Mouse (Mus musculus) lung, postnatal 25 days (tissue): ENCODE results near the gene 2610528A11Rik.
"Not testable (repeated sequence)": the region's sequence is repeated elsewhere in the genome, so short reads cannot be mapped to it uniquely, and the experiment has no call there.

ENCODE experiments used
- DNase-seq: peaks from one replicate; pipeline ENCODE4 v3.0.0; 2022; ENCODE audit warnings: low spot score

Gene 2610528A11Rik

DNA sequence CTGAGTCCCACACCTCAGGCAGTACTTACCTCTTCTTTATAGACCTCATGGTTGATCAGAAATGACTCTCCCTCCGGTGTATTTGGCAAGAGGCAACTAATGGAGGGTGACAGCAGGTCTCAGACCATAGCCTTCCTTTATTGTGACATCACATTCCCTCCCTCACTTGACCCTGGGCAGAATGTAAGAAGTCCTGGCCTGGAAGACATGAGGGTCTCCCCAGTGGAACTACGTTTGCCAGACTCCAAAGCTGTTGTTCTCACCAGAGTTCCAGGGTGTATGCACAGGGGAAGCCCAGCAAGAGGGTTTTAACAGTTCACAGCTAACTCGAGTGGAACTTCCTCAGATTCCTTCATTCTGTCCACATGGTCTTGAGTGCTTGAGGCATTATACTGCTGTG is at the start of gene 2610528A11Rik:
2610528A11Rik (minus strand) TSS at position 101 of the 400 bp plus-strand sequence.
- no peak for DNase-seq

DNA sequence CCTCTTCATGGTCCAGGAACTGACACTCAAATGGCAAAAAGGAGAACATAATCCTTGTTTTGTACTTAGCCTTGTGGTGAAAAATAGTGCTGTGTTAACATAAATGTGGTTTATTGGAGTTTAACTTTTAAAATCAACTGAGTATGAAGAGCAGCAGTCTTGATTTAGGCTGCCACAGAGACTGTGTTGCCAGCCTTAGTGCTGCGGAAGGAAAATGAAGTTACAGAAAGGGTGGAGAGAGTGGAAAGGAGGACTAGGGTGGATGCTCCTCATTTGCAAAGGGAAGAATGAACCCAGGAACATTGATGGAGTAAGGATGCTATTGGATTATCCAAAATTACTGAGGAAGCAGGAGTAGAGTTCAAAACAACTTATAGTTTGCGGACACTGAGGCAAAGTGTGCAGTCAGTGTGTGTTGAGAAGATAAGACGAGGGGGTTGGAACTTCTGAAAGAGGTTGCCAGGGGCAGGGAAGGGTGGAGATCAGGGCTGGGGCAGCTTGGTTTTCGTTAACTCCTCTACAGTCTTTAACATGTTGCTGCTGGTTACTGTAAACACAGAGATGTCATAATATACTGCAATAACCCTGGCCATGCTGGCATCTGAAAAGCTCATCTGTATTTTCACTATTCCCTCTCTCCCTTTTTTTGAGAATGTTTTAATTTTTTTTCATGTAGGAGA is 49.6 kb upstream of the 2610528A11Rik start:
- no peak for DNase-seq

DNA sequence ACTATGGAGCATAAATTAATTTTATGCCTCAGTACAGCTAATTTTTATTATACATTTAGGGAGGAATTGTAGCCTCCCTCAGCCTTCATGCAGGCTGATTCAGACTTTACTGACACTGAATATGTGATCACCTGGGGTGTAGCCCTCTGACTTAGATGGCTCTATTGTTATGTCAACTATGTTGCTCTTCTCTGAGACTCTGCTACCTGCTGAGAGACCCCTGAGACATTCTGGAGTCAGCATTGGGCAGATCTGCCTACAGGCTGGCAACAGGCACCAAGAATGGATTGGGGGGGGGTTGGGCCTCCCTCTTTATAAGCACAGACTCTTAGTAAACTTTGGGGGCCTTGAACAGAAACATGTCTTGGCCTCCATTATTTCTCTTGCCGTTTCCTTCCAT is 40.6 kb upstream of the 2610528A11Rik start:
- no peak for DNase-seq

DNA sequence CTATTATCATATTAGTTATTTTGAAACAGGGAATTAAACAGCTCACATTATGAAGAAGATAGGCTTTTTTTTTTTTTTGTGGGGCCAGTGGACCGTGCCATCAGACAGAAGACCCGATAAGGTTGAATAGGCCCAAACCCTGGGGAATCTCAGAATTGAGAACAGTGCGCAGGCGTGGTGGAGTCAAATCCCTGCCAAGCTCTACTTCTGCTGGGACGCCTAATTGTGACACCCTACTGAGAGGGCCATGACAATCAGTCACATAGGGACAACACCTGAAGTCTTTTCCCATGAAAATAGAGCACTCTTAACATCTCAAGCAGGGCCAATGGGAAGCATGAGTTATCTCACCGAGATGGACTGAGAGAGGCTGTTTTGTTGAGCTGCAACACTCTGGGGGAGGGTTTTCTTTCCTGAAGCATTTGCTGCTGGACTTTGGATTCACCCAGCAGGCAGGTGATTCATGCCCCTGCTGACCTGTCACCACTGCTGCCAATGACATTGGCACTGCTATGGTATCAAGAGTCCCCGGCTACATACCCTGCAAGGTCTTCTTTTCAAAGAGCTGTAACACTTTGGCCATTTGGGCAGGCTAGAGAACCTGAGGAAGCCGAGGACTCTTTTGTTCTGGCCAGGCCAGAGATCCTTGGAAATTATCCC is 25.4 kb upstream of the 2610528A11Rik start:
- DNase-seq = no peak

DNA sequence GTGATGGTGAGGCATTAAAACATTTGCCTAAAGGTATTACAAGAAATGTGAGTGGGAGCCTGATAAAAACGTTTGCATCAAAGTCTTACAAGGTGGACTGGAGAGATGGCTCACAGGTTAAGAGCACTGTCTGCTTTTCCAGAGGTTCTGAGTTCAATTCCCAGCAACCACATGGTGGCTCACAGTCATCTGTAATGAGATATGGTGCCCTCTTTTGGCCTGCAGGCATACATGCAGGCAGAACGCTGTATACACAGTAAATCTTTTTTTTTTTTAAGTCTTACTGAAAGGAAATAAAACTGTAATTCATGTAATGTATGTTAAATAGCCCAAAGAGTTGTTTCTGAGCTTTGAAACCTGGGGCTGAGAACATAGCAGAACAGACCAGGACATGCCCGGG is 23.8 kb upstream of the 2610528A11Rik start:
- not testable (repeated sequence) for DNase-seq

DNA sequence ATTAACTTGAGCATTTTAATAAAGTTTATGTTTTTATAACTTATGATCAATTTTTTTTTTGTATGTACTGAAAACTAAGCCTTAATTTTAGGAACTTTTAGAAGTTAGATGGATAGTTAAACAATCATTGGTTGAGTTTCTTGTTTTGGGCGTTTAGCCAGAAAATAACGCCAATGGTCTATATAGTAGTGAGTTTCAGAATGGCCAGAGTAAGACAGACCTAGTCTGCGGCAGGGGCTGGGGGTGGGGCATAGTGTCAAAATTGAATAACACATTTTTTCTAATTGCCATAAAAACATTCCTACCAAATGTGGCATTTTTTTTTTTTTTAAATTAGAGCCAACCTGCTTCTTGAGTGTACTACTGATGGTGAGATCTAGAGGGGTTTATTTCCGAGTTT is 22.3 kb upstream of the 2610528A11Rik start:
- DNase-seq = no peak

DNA sequence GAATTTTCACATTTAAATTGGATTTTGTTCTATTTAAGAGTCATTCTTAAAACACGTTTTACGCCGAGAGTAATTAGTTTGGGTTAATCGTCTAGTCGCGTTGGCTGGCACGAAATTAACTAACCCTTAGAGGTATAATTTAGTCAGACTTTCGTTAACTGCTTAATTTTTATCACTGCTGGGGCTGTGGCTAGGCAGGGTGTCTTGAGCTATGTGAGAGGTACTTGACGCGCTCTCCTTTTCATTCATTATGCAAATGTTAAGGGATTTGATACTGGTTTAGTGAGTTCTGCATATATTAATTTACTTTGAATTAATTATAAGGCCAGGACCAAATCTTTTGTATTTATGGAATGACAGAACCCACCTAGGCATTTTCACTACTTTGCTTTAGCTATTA is 21.8 kb upstream of the 2610528A11Rik start:
- no peak for DNase-seq

DNA sequence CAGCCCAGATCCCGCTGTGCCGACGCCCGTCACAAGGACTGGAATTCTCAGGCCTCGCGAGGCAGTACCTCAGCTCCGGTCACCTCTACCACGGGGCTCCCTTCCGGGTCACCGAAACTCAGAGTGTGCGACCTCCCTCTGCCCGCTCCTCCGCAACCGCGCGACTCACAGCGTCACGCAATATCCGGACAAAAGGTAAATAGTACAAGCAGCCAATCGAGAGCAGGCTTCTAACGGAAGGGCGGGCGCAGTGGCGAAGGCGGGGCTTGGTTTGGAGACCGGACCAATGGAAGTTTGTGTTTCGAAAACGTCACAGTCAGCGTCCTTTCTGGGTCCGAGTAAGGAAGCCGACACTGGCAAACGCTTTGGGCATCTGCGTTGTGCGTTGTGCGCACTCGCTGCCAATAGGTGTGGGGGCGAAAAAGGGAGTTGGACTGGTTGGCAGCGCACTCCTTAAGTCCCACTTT is 21.3 kb upstream of the 2610528A11Rik start, which contains the start of gene Ghitm:
Ghitm (minus strand) TSS at position 146 of the 467 bp plus-strand sequence.
- DNase-seq = peak; percentile 98

DNA sequence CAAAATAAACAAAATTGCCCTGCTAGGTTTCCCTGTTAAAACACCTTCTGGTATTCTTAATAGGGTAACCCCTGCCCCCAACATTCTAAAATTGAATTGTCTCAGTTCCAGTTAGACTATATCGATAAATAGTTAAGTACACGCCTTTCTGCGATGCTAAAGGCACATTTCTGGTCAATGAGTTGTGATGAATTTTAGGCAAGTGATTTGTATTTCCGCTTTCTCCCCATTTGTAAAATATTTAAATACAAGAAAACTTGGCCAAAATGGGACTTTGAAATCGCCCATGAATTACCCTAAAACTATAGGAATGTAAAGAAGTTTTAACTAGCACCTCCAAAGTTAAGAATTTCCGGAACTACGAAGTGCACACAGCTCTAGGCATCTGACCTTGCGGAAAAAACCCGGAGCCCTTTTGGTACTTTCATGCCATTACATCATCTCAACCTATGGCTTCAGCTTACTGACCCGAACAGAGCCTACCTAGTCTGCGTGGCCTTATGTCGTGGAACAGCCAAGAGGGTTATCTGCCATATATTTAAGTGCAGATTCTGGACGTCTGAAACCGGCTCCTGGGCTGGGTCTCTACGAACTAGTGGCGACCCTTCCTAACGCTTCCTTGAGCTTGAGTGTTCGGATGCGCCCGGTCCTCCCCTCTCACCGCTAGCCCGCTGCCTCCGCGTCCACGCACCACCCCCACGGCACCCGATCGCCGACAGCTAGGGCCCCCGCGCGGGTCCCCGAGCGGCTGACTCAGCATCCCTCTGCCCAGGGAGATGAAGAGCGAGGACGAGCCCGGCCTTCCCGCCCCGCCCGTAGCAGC is 20.7 kb upstream of the 2610528A11Rik start:
- peak; percentile 10 for DNase-seq

DNA sequence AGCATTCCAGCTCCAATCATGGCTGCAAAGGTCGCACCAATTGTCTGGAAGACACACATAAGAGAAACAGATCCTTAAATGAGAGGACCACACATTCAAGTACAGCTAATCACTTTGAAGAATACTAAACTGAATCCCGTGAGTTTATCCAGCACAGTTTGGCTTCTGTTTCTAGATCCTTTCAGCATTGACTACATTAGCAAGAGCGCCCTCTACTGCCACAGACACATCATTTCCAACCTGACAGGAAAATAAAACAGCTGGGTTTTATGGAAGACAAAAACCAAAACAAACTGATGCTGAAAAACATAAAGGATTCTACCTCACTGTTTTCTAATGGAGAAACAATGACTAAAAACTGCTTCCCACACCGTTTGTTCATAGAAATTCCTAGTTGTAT is 13.8 kb upstream of the 2610528A11Rik start:
- DNase-seq = peak; percentile 23

DNA sequence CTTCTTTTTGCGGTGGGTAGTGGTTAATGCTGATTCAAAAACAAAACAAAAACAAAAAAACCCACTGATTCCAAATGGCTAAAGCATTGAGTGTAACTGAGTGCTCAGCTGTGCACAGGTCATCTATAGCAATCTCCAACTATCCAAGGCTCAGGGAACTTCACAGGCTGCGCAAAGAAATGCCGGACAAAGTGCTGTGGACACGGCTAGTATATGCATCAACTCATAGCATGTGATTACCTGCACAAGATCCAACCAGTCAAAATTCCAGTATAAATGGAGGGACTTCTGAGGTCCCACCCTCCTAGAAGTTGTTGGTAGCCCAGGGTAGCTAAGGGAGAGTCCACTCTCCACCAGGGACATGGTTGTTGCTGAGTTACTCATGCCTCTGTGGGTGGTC is 5.4 kb upstream of the 2610528A11Rik start:
- no peak for DNase-seq

DNA sequence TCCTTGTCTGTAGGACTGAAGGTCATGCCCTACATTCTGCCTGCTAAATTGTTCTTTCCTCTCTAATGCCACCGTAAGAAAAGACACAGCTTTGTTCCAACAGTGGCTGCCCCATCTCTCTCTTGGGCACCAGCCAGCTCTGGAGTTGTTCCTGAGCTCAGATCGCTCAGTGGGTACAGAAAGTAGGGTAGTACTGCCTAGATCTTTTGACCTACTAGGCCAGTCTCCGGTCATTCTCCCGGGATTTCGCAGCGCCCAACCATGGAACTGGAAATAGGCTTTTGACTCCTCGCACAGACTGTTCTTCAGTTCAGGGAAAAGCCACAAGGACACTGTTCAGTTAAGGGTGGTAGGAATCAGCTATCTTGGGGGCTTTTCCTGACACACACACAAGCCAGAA is 891 bp downstream of the 2610528A11Rik start:
- no peak for DNase-seq

DNA sequence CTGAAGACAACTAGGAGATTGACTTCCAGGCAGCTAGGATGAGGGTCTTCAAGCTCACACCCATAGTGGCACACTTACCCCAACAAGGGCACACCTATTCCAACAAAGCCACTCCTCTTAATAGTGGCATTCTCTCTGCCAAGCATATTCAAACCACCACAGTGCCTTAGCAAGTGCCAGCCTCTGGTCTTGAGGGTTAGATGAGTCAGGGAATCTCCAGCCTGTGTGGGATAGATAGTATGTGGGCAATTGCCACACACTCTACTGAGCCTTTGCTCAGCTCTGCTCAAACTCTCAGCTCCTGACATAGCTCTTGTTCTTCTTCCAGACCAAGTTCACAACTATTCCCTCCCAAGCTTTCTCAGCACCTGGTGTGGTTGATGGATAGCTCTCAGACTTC is 2.5 kb downstream of the 2610528A11Rik start:
- DNase-seq = no peak

DNA sequence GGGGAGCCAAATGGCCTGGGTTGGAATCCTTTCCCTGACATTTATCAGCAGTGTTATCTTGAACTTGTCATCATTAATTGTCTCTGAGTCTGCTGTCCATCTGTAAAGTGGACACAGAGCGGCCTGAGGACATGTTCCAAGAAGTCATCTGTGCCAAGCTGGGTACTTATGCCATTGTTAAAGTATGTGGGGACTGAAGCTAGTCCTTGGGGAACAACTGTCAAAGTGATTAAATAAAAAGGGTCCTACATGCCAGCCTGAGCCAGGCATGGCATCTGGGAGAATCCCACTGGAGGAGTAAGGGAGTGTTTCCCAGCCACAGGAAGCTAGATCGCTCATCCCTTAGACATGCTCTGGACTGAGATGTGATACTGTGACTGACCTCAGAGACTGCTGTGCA is 3.4 kb downstream of the 2610528A11Rik start:
- no peak for DNase-seq

DNA sequence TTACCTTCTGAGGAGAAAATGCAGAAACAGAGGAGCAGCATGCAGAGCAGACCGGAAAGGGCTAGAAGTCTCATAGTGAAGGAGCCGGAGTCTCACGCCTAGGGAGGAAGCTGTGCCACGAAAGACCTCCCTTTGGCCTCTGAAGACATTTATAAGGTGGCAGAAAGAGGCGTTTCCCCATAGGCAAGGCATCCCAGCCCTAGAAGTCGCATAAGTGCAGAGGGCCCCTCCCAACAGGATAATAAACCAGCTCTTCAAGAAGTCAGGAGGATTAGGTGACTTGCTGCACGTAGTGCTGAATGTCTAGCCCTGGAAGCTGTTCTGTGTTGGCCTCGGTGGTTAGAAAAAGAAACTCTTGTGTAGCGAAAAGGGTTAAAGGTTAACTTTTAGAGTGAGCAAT is 3.8 kb downstream of the 2610528A11Rik start:
- DNase-seq = no peak

DNA sequence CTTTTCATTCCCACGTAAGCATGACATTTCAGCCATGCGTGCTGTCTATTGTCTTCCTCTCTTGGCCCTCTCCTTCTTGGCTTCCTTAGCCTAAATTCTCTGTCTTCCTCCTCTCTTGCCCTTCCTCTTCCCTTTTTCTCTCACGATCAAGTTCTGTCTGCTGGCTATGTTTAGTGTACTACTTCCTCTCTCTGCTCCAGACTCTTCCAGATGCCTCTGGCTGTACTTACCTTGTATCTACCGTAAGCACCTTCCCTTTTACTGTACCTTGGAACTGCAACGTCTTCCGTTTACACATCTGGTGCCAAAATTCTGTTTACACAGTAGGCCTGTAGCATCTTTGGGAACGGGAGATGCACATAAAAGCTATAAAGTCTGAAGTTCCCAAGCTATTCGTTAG is 4.4 kb downstream of the 2610528A11Rik start:
- no peak for DNase-seq

DNA sequence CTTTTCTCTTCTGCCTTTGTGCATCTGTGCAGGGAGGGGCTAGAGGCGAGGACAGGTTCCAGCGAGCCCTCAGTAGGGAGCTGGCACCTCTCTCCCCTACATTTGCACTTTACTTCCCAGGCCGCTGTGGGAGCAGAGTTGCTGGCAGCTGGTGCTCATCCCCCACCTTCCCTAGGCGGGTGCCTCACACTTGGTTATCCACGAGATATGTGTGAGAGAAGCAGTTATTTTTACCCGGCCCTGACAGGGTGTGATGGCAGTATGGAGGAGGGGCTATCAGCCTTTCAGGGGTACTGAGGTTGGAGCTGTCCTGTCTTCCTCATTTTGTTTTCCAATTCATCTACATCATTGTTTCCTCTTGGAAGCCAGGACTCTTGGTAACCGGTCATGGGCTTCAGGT is 8.0 kb downstream of the 2610528A11Rik start:
- DNase-seq = no peak

DNA sequence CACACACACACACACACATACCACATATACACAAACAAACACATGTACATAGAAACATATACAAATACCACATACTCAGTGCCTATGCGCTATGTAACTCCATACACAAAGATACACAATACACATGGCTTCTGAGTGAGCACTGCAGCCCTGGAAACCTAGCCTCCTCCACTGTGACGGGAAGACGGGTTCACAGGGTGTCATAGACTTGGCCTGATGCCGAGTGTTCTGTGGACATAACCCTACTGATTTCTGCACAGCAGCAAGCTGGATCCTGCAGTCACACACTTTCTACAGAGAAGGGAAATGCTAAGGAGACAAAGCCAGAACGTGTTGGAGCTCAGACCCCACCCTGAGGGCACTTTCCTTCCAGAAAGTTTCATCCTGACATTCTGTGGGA is 9.1 kb downstream of the 2610528A11Rik start:
- no peak for DNase-seq

DNA sequence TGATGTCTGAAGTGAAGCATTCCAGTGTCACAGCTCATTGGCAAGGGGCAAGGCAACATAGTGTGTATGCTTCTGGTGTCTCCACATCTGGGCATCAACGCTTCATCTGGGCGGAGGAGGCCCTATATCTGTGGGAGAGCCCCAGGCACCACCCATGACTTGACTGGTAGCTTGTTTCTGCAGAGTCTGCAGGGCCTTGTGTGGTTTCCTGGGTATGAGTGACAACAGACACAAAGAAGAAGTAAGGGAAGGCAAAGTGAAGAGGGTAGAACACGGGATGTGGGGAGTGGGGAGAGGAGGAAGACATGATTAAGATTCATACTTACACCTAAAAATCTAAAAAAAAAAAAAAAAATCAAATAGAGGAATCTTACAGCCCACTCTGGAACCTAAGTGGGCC is 11.3 kb downstream of the 2610528A11Rik start:
- DNase-seq = no peak

DNA sequence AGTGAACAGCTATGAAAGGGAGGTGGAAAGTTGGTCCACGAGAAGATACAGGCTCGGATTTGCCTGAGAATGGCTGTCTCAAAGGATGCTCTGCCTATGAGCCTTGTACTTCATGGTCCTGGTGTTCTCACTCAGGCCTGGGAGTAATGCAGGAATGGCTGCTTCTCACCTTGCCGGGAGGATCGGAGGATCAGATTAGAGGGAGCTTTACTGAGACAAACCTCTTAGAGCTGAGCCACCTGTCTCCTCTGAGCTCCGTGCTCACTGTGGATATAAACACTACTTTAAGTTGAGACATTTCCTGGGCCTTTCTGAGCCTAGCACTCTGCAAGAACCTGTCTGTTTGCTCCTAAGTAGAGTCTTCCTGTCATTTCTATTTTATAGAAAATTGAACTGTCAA is 12.3 kb downstream of the 2610528A11Rik start:
- no peak for DNase-seq

DNA sequence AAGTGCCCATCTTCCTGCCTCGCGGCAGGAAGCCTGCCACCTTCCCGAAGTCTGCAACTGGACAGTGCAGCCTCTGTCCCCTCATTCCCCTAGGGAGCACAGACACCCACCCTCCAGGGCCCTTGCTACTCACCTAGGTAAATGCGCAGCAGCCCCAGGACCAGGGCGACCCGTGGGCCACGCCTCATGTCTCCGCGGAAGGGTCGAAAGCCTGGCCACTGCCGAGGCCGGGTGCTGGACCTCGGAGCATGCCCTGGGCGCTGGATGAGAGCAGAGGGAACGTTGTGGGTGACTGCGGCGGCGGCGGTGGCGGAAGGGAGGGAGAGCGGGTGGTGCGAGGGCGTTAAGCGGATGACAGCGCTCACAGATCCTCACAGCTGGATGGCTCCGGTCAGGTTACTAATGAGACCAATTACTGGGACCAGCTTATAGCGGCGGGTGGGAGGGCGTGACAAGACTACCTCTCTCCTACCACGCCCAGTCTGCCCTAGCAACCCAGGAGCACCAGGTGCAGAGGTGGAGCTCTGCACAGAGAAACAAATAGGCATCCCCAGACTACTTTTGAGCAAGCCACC is 15.8 kb downstream of the 2610528A11Rik start, which contains the start of gene Cdhr1:
Cdhr1 (minus strand) TSS at position 392 of the 575 bp plus-strand sequence.
- DNase-seq = no peak

DNA sequence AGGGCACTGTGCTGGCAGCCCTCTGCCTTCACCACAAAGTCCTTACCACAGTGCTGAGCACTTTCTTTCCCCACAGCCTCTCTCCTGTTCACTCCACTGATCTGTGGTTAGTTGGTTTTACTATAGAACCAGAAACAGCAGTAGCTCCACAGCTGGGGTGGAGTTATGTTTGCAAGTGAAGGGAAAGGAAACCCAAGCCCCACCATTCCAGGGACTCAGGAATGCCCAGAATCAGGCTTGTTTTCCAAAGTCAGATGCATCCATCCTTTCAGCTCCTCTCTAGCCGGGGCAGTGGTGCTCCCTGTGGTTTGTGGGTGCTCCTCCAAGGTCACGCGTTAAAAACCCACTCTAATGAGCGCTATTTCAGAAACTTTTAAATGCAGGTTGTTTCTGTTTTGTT is 18.3 kb downstream of the 2610528A11Rik start:
- DNase-seq = no peak
